In genomic region chr14:79508662-79509305, GRCm38 (mm10) we compare ENCODE assay signal across 21 mouse cellular contexts. TPM values are rescaled to one million over a fixed set of nuclear protein-coding genes. Genes with fewer than 3 reads are reported as not detected.
DNase-seq lines count a peak whose midpoint lies in the region; ATAC-seq and TF ChIP-seq lines count a peak whose summit lies in the region.
"Had no signal": no experiment of that assay in that cellular context is flagged by ENCODE, and none has a peak within 500 bp of the region (broad histone marks: within the 10 kb centered on the region; RNA-seq: fewer than 3 reads in every experiment).

No protein-coding gene starts in this region.

- no peaks in the 10 kb centered on the region for H3K9me3 ChIP-seq in limb, embryonic 10.5 days (replicated peaks)
- no peaks in the 10 kb centered on the region for H3K9me3 ChIP-seq in liver, embryonic 15.5 days (replicated peaks)
- H3K9me3 ChIP-seq: embryonic facial prominence, embryonic 12.5 days; forebrain, embryonic 12.5 days; heart, embryonic 12.5 days; kidney, embryonic 15.5 days; midbrain, embryonic 12.5 days had no signal

- no peak overlapping the region for H3K9ac ChIP-seq in liver, embryonic 15.5 days
- H3K9ac ChIP-seq: embryonic facial prominence, embryonic 12.5 days; forebrain, embryonic 12.5 days; heart, embryonic 12.5 days; hindbrain, embryonic 14.5 days; kidney, embryonic 15.5 days; midbrain, embryonic 12.5 days had no signal

- no peak for TF ChIP-seq CTCF in gastrocnemius, adult 2 months (IDR thresholded peaks at IDR 0.05)
- TF ChIP-seq CTCF in left cerebral cortex, adult 2 months (IDR thresholded peaks at IDR 0.05), result no peak

- H3K4me2 ChIP-seq in liver, embryonic 15.5 days, result no peak overlapping the region
- H3K4me2 ChIP-seq: embryonic facial prominence, embryonic 12.5 days; forebrain, embryonic 12.5 days; heart, embryonic 12.5 days; hindbrain, embryonic 14.5 days; kidney, embryonic 15.5 days; midbrain, embryonic 12.5 days had no signal

- H3K36me3 ChIP-seq in limb, embryonic 10.5 days, result no peaks in the 10 kb centered on the region
- no peaks in the 10 kb centered on the region for H3K36me3 ChIP-seq in liver, embryonic 15.5 days (replicated peaks)
- H3K36me3 ChIP-seq: embryonic facial prominence, embryonic 12.5 days; forebrain, embryonic 12.5 days; heart, embryonic 12.5 days; kidney, embryonic 15.5 days; midbrain, embryonic 12.5 days had no signal

- no peaks in the 10 kb centered on the region for H3K27me3 ChIP-seq in limb, embryonic 10.5 days (ENCODE audit: low read depth, poor library complexity, severe bottlenecking)
- no peaks in the 10 kb centered on the region for H3K27me3 ChIP-seq in liver, embryonic 15.5 days
- H3K27me3 ChIP-seq: embryonic facial prominence, embryonic 12.5 days; forebrain, embryonic 12.5 days; heart, embryonic 12.5 days; kidney, embryonic 15.5 days; midbrain, embryonic 12.5 days had no signal

- intact Hi-C loops in gastrocnemius, adult 2 months (cut with DNase I), result no loop called here
- intact Hi-C loops in left cerebral cortex, adult 2 months (cut with DNase I), result no loop called here

- no peak for ATAC-seq in liver, embryonic 15.5 days (ENCODE audit: insufficient read depth)
- ATAC-seq in CD4-positive, CD25-positive, alpha-beta regulatory T cell, adult 4 months, result no peak
- ATAC-seq: inflammation-experienced regulatory T-cells, adult 6 months; lung, postnatal 0 days had no signal

- no peak for DNase-seq in gastrocnemius, adult 2 months
- no peak for DNase-seq in gastrocnemius, postnatal 10 days
- DNase-seq in adipocyte (ENCODE audit: low spot score), result peak; percentile 68
- DNase-seq in limb, embryonic 10.5 days (ENCODE audit: low spot score), result no peak
- no peak for DNase-seq in frontal cortex, postnatal 36 days (ENCODE audit: low spot score in 2 of 2)
- DNase-seq in left cerebral cortex, adult 2 months (ENCODE audit: extremely low spot score in 1 of 2, low spot score in 2 of 2), result no peak
- DNase-seq: cerebellum, adult 11-12 months; cerebellum, postnatal 14 days had no signal

- WGBS in limb, embryonic 10.5 days, result 88% methylated on average over 9 of the region's 9 CpGs
- WGBS in liver, embryonic 15.5 days (ENCODE audit: insufficient replicate concordance), result 55% methylated on average over 9 of the region's 9 CpGs

- H3K4me3 ChIP-seq in gastrocnemius, adult 2 months, result peak overlapping the region; percentile 44
- no peak overlapping the region for H3K4me3 ChIP-seq in limb, embryonic 10.5 days
- no peak overlapping the region for H3K4me3 ChIP-seq in liver, embryonic 15.5 days (replicated peaks)
- H3K4me3 ChIP-seq in left cerebral cortex, adult 2 months, result no peak overlapping the region
- H3K4me3 ChIP-seq: embryonic facial prominence, embryonic 12.5 days; forebrain, embryonic 12.5 days; heart, embryonic 12.5 days; kidney, embryonic 15.5 days; midbrain, embryonic 12.5 days had no signal

- H3K4me1 ChIP-seq in limb, embryonic 10.5 days, result peaks cover 23% of the 10 kb centered on the region
- peaks cover 78% of the 10 kb centered on the region for H3K4me1 ChIP-seq in liver, embryonic 15.5 days (replicated peaks)
- H3K4me1 ChIP-seq: embryonic facial prominence, embryonic 12.5 days; forebrain, embryonic 12.5 days; midbrain, embryonic 12.5 days had no signal

- peak overlapping the region; percentile 65 for H3K27ac ChIP-seq in gastrocnemius, adult 2 months
- H3K27ac ChIP-seq in limb, embryonic 10.5 days, result 0 out of 2 replicates have a peak overlapping the region, but pooled peaks have one; percentile 51
- H3K27ac ChIP-seq in liver, embryonic 15.5 days (replicated peaks), result peak overlapping the region; percentile 60
- H3K27ac ChIP-seq in left cerebral cortex, adult 2 months, result no peak overlapping the region
- H3K27ac ChIP-seq: embryonic facial prominence, embryonic 12.5 days; forebrain, embryonic 12.5 days; hindbrain, embryonic 14.5 days; kidney, embryonic 15.5 days; macrophage; midbrain, embryonic 12.5 days had no signal

RNA-seq across cellular contexts. Expression of gene Wbp4, which starts 27.5 kb away (rescaled TPM):
- 10 to 100 TPM; 19.3 to 25.7 TPM for total RNA-seq in gastrocnemius, adult 2 months (2021)
- 10 to 100 TPM; 25.1 to 26.9 TPM for total RNA-seq in gastrocnemius, postnatal 10 days (2021)
- 39.2 and 41.0 TPM in 2 replicates for polyA plus RNA-seq in limb, embryonic 10.5 days (2016; fragmentation: Nextera tagmentation; extraction: Ambion mirVana)
- polyA plus RNA-seq in liver, embryonic 15.5 days (2015; fragmentation: Nextera tagmentation; extraction: Ambion mirVana), result 11.2 and 13.5 TPM in 2 replicates
- polyA plus RNA-seq in CD4-positive, CD25-positive, alpha-beta regulatory T cell, adult 4 months (2017; shearing (Covaris generic)), result 10 to 100 TPM; 25.3 to 27.1 TPM
- 10 to 100 TPM; 47.7 to 52.0 TPM for total RNA-seq in left cerebral cortex, adult 2 months (2021)

RNA-seq across cellular contexts. Expression of gene Elf1, which starts 27.8 kb away (rescaled TPM):
- 1 to 10 TPM; 4.6 to 6.0 TPM for total RNA-seq in gastrocnemius, adult 2 months (2021)
- 10 to 100 TPM in 1 of 2 experiments, 1 to 10 TPM in 1; 8.7 to 11.3 TPM for total RNA-seq in gastrocnemius, postnatal 10 days (2021)
- polyA plus RNA-seq in limb, embryonic 10.5 days (2016; fragmentation: Nextera tagmentation; extraction: Ambion mirVana), result 3.6 and 5.8 TPM in 2 replicates
- polyA plus RNA-seq in liver, embryonic 15.5 days (2015; fragmentation: Nextera tagmentation; extraction: Ambion mirVana), result 10.7 and 10.9 TPM in 2 replicates
- 100 to 1,000 TPM; 149 to 199 TPM for polyA plus RNA-seq in CD4-positive, CD25-positive, alpha-beta regulatory T cell, adult 4 months (2017; shearing (Covaris generic))
- total RNA-seq in left cerebral cortex, adult 2 months (2021), result 1 to 10 TPM; 4.1 to 4.6 TPM

RNA-seq across cellular contexts. Expression of gene Kbtbd6, which starts 57.1 kb away (rescaled TPM):
- total RNA-seq in gastrocnemius, adult 2 months (2021), result under 1 TPM in 1 of 2 experiments, not detected in 1; 0.20 TPM
- total RNA-seq in gastrocnemius, postnatal 10 days (2021), result under 1 TPM; 0.38 to 0.45 TPM
- polyA plus RNA-seq in limb, embryonic 10.5 days (2016; fragmentation: Nextera tagmentation; extraction: Ambion mirVana), result 5.3 TPM in 2 replicates
- 3.8 and 4.0 TPM in 2 replicates for polyA plus RNA-seq in liver, embryonic 15.5 days (2015; fragmentation: Nextera tagmentation; extraction: Ambion mirVana)
- not detected for polyA plus RNA-seq in CD4-positive, CD25-positive, alpha-beta regulatory T cell, adult 4 months (2017; shearing (Covaris generic))
- total RNA-seq in left cerebral cortex, adult 2 months (2021), result 1 to 10 TPM in 1 of 2 experiments, under 1 TPM in 1; 0.72 to 1.2 TPM
- total RNA-seq: gastrocnemius, adult 8-10 months; monocyte, adult 5-6 weeks had no signal
